Mouse (Mus musculus) adrenal gland, postnatal 14 days (tissue): ENCODE data around the gene 9230113P08Rik. TPM values are rescaled to one million over a fixed set of nuclear protein-coding genes. Genes with fewer than 3 reads are reported as not detected.
"Not testable (repeated sequence)": the region's sequence is repeated elsewhere in the genome, so short reads cannot be mapped to it uniquely, and the experiment has no call there.

Experiments used
- DNase-seq: peaks from one replicate; pipeline ENCODE4 v3.0.0; 2021; ENCODE audit warnings: mixed read lengths
- long read RNA-seq, 2 experiments: library from polyadenylated mRNA; stranded (forward); transcript quantifications; one replicate each; pipeline ENCODE4 v2.0.0; 2021
- total RNA-seq: library from RNA; stranded (reverse); gene quantifications from 2 replicates; pipeline ENCODE4 v1.2.3, GENCODE M21; 2021

Gene 9230113P08Rik
- not detected in 2 replicates for total RNA-seq
- long read RNA-seq, experiment 1: 0 reads
- long read RNA-seq, experiment 2: 0 reads

DNA sequence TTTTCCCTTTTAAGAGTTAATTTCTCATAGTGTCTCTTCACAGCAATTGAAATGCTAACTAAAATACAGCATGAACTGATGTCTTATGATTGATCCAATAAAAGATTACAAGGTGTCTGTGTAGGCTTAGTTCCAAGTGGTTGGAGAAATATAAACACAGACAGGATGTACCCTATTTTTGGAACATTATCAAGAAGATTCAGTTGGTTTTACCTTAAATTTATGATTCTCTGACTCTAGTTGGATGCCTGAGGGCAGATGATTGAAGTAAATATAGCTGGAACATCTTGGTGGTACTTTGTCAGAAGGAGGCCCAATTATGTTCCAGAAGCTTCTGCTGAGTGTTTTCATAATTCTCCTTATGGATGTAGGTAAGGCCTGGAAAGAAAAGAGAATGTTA, at the start of gene 9230113P08Rik:
TSS of gene 9230113P08Rik (plus strand) at position 301 of the 400 bp plus-strand sequence.
- DNase-seq: not testable (repeated sequence)

DNA sequence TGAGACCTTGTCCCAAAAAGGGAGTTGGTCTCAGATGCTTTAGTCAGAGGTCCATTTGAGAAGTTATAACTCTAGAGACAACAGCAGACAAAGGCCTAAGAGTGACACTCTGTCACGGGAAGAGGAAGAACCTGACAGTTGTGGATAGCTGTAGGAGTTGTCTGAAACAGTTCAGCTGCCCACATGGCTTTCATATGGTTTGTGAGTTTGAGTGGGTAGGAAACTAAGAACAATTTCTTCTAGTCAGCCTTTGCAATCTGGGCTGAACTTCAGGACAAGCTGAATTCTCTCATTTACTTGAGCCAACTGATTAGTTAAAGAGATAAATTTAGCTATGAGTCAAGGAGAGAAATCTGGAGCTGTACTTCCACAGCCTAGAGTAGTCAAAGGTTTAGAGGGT, 15.1 kb upstream of the 9230113P08Rik start:
- not testable (repeated sequence) for DNase-seq

DNA sequence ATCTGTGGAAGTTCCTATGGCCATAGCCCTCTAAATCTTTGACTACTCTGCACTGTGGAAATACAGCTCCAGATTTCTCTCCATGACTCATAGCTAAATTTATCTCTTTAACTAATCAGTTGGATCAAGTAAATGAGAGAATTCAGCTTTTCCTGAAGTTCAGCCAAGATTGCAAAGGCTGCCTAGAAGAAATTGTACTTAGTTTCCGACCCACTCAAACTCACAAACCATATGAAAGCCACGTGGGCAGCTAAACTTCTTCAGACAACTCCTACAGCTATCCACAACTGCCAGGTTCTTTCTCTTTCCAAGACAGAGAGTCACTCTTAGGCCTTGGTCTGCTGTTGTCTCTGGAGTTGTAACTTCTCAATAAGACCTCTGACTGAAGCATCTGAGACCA, 3.7 kb upstream of the 9230113P08Rik start:
- no peak for DNase-seq

DNA sequence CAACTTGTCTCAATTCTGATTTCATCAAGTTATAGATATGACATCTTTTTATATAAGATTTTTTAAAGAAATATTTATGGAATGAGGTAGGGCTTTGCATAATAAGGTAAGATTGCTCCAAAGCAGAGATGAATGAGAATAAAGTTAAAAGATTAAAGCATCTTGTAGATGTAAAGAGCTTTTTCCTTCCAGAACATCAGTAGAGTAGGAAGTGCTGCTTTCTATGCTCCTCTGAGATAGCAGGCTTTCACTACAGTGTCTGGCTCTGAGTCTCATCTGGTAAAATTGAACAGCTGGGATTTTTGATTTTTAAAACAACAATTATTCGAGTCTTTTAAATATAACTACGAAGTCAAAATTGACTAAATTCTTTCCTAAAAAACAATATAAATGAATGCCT, 22.6 kb downstream of the 9230113P08Rik start:
- DNase-seq: no peak

Other genes starting within 250 kb of the 9230113P08Rik start
- not detected in 2 replicates for gene Pate1, start 221.0 kb upstream of the 9230113P08Rik start, total RNA-seq
- gene Gm17677, start 167.4 kb upstream of the 9230113P08Rik start, total RNA-seq: not detected in 2 replicates
- not detected in 2 replicates for gene Gm17727, start 130.3 kb upstream of the 9230113P08Rik start, total RNA-seq
- not detected in 2 replicates for gene Gm27235, start 118.3 kb upstream of the 9230113P08Rik start, total RNA-seq
- gene D730048I06Rik, start 118.3 kb upstream of the 9230113P08Rik start, total RNA-seq: not detected in 2 replicates
- gene 9230110F15Rik, start 64.3 kb upstream of the 9230113P08Rik start, total RNA-seq: not detected in 2 replicates
- not detected in 2 replicates for gene Gm5916, start 220.4 kb downstream of the 9230113P08Rik start, total RNA-seq